Mouse (Mus musculus) liver, embryonic 14.5 days (tissue): Measurements from ENCODE around the gene Heyl.

Experiments
- CTCF ChIP-seq: IDR thresholded peaks from 2 replicates; pipeline ENCODE4 v1.5.1; 2016; ENCODE audit warnings: antibody characterized with exemption, low read depth, control low read depth
- EP300 ChIP-seq: IDR thresholded peaks from 2 replicates; pipeline ENCODE4 v1.6.1; 2016; ENCODE audit warnings: antibody characterized with exemption, low read depth

GRCm38 (mm10) chr4:123227707-123228106, 5.6 kb upstream of the Heyl start:
- no peak for TF ChIP-seq CTCF
- no peak for TF ChIP-seq EP300
